Mouse (Mus musculus): ENCODE results near the gene Ppp1r1b.

Ppp1r1b gene

DNA sequence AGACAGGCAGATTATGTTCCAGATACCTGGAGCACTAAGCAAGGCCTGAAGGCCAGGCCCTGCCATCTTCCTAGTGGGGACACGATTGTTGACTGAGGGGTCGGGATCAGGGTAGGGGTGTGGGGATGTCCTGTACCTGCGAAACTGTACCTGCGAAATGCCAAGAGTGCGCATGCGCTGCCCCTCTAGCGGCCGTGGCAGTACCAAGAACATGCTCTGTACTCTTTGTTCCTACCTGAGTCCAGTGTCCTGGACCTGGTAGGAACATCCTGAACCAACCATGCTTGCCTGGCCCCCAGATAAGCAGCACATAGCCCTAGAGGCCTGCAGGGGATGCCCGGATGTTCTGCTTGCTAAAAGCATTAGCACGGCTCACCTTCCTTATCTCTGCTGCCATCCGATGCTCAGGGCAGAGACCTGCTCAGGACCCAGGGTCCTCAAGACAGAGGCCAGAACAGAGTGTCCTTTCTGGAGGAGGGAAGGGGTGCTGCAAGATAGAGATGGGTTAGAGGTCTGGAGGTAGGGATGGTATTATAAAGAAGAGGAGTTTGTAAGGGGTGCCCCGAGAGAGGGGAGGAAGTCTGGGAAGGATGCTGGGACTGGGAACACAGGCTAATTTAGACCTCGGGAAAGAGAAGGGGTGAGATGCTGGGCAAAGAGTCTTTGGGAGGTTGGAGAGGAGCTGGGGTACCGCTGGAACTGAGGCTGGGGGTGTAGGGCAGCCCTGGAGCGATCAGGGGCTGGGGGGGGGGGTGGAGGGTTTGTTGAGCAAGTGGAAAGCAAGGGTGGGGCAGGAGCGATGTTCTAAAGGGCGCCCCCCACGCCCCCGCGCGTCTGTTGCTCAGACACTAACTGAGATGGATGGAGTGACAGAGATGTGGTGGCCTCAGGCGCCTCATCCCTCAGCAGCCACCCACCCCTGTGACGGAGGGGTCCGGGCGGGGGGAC lies 37.7 kb downstream of the Ppp1r1b start, which contains the start of gene Pnmt:
TSS of gene Pnmt (plus strand) at position 813 of the 948 bp plus-strand sequence.
- no peak for TF ChIP-seq GATA4 (IDR thresholded peaks at IDR 0.05; ENCODE audit: insufficient replicate concordance, low read length)

DNA sequence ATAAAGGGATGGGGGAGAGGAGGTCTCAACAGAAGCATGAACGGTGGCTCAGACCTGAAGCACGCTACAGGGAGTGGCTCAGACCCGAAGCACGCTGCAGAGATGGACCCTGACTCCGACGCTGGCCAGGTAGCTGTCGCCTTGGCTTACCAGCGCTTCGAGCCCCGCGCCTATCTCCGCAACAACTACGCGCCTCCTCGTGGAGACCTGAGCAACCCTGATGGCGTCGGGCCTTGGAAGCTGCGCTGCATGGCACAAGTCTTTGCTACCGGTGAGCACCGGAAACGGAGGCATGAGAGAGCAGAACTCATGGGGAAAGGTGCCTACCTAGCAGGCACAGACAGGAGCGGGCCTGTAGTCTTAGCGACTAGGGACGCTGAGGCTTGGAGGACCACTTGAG lies 38.4 kb downstream of the Ppp1r1b start:
- TF ChIP-seq GATA4 (IDR thresholded peaks at IDR 0.05; ENCODE audit: insufficient replicate concordance, low read length): no peak

DNA sequence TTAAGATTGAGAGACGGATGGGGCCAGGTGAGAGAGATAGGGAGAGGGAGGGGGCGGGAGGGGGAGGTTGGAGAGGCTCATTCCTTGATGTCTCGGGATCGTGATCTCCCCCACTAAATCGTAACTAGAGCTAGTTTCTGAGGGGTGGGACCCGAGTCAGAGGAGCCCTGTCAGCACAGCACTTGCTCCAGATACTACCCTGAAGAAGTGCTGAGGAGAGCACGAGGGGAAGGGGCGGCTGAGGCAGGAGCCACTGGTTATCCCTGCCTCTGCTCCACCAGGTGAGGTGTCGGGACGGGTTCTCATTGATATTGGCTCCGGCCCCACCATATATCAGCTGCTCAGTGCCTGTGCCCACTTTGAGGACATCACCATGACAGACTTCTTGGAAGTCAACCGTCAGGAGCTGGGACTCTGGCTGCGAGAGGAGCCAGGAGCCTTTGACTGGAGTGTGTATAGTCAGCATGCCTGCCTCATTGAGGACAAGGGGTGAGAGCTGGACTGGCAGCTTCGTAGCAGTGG lies 38.9 kb downstream of the Ppp1r1b start:
- no peak for TF ChIP-seq GATA4 (IDR thresholded peaks at IDR 0.05; ENCODE audit: insufficient replicate concordance, low read length)

DNA sequence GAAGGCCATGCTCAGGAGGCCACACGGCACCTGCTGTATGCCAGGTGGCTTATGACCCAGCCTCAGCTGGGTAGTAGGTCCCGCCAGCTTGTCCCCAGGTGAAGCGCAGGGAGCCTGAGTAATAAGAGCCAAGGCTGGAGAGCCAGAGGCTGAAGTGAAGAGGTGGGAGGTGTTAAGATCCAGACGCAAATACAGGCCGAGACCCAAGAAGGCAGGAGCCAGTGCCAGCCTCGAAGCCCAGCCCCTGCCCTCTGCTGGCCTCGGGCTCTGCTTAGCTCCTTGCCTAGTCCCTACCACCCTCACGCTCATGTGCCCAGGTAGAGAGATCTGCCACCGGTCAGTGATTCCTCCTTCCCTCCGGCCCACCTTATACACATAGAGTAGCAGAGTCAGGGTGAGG lies 40.1 kb downstream of the Ppp1r1b start:
- no peak for TF ChIP-seq GATA4 (IDR thresholded peaks at IDR 0.05; ENCODE audit: insufficient replicate concordance, low read length)

DNA sequence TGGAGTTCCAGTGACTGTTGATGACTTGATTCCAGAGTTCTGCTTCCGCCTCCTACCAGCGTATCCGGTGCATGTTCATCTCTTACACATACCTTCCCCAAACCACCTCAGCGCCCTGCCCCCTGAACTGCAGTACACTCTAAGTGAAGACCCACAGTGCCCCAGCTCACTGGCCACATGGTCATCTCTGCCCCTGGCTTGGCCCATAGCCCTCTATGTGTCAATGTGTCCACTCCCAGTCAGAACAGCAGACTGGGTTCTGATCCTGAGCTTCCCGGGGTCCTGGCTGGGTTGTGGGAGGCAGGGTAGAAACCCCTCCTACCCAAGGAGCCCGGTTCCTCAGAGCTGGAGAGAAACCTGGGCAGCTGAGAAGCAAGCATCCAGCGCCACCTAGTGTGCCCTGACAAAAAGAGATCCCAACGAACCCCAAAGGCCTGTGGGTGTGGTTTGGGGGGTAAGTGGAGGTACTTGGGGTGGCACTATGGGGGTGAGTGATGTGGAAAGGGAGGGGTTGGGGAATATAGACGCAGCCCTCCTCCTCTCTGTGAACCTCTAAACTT lies 41.1 kb downstream of the Ppp1r1b start:
- TF ChIP-seq GATA4 (IDR thresholded peaks at IDR 0.05; ENCODE audit: insufficient replicate concordance, low read length): no peak

DNA sequence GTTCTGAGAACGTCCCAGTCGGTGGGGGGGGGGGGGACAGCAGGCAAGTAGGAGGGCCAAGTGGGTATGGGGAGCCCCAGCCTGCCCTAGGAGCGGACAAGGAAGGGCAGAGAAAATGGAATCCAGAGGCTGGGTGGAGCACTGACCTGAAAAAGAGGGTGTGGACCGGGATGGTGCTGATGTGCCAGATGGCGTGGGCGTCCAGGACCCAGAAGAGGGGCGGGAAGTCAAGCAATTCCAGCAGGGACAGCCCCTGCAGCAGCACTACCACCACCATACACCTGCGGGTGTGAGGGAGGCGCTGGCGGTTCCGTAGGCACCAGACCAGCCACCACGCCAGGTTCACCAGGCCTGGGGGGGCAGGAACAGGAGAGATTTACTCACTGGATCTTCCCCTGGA lies 41.9 kb downstream of the Ppp1r1b start:
- no peak for TF ChIP-seq GATA4 (IDR thresholded peaks at IDR 0.05; ENCODE audit: insufficient replicate concordance, low read length)

DNA sequence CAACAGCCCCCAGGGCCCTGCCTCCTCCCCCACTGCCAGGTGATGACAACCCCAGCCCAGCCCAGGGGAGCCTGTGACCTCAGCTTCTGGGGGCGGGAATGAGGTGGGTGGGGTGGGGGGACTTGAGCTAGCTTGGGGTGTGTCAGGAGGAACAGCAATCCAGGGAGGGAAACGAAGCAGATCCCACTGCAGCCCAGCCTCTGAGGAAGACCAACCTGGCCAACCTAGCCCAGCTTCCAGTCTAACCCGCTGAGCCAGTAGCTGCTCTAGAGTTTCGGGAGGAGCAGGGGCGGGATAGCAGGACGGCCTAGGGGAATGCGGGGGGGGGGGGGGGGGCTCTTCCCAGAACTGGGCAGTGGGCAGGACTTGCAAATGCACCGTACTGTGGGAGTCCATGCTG lies 43.8 kb downstream of the Ppp1r1b start:
- TF ChIP-seq GATA4 (IDR thresholded peaks at IDR 0.05; ENCODE audit: insufficient replicate concordance, low read length): no peak

DNA sequence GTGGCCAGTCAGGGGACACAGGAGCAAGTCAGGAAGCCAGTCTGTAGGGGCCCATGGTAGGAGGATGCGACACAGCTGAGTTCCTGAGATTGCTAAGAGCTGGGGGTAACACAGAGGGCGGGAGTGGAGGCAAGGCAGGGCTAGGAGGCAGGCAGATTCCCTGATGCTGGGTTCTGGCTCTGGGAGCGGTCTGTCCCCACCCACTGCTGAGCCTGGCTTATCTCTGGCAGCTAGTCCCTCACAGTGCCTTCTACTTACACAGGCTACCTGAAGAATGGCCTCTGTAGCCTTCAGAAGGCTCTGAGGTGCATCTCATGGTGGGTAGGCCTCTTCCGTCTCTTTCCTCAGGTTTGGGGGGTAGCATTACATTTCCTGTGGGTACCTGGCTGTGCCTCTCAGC lies 44.4 kb downstream of the Ppp1r1b start:
- no peak for TF ChIP-seq GATA4 (IDR thresholded peaks at IDR 0.05; ENCODE audit: insufficient replicate concordance, low read length)

DNA sequence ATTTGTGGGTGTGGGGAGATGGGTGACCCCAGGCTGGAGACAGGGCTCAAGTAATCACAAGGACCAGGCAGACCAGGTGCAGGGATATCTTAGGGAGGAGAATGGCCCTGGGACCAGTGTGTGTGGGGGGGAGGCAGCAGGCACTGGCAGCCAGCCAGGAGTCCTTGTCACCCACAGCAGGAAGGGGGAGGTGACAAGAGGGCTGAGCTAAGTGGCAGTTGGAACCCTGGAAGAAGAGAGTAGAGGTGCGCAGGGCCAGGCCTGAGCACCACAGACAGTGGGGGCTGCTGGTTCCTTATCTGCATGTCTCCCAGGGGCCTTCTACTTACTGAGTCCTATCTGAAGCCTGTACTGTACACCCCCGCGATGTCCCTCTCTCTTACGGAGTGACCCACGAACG lies 45.1 kb downstream of the Ppp1r1b start:
- no peak for TF ChIP-seq GATA4 (IDR thresholded peaks at IDR 0.05; ENCODE audit: insufficient replicate concordance, low read length)

DNA sequence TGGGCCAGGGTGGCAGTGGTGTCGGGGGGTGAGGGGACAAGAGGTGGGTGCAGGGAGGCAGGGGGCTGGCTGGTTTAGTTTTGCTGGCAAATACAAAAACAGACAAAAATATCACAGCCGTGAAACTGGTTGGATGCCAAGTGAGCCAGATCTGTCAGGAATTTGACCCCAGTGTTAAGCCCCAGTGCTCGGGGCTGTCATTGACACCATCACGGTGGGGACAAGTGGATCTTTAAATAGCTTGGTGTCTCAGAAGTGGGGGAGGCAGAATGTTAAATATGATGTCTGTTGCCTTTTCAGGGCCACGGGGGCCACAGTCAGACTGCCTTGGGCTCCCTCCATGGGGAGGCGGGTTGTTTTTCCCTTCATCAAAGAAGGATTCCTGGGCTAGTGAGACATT lies 46.1 kb downstream of the Ppp1r1b start:
- no peak for TF ChIP-seq GATA4 (IDR thresholded peaks at IDR 0.05; ENCODE audit: insufficient replicate concordance, low read length)

DNA sequence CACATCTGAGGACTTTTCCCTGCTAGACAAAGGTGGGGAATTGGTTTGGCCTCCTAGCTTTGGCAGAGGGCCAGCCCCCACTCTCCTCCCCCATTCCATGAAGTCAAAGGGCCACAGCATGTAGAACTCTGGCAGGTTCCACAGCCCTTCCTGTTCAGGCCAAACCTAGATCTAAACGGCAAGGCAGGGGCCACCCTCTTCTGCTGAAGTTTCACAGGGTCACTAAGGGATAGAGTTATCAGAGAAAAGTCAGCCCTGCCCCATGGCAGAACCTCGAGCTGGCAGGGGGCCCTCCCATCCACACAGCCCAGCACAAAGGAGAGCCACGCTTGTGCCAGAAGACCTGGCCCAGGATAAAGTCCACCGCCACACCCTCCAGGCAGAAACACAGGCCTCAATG lies 46.8 kb downstream of the Ppp1r1b start:
- no peak for TF ChIP-seq GATA4 (IDR thresholded peaks at IDR 0.05; ENCODE audit: insufficient replicate concordance, low read length)

DNA sequence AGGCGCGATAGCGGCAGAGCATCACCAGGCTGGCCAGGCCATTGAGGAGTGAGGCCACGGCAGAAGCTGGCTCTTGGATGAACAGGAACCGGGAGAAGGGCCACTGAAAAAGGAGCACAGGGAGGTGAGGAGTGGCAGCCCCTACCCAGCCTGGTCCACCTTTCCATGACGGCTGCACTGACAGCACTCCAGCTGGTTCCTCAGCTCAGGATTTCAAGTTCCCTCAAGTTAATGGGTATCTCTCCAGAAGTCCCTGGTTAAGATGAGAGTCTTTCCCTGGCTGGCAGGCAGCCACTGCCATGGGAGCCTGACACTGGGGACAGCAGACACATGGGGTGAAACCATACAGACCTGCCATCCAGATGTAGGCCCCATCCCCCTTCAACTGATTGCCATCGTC lies 49.7 kb downstream of the Ppp1r1b start:
- TF ChIP-seq GATA4 (IDR thresholded peaks at IDR 0.05; ENCODE audit: insufficient replicate concordance, low read length): no peak

DNA sequence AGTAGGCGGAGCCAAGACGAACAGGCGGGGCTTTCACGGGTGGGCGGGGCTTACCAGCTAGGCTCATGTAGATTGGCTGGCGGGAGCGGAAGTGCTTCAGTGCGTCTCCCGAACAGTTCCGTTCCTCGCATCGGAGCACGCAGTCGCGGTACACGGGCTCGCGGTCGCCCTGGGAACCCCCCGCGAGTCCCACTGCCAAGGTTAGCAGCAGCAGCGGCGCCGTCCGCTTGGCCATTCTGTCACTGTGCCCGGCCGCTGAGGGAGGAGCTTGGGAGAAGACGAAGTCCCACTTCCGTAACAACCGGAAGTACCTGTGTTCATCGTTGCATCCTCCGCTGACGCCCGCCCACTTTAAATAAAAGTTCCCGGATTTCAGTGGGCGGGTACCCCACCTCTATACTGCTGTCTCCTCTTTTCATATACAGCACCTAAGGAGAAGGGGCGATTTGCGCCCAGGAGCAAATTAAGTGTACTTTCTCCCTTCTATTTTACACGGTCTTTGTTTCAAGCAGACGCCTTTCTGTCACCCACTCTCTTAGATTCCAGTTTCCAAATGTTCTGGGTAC lies 52.0 kb downstream of the Ppp1r1b start, which contains the start of gene Pgap3:
TSS of gene Pgap3 (minus strand) at position 330 of the 566 bp plus-strand sequence.
- no peak for TF ChIP-seq GATA4 (IDR thresholded peaks at IDR 0.05; ENCODE audit: insufficient replicate concordance, low read length)

DNA sequence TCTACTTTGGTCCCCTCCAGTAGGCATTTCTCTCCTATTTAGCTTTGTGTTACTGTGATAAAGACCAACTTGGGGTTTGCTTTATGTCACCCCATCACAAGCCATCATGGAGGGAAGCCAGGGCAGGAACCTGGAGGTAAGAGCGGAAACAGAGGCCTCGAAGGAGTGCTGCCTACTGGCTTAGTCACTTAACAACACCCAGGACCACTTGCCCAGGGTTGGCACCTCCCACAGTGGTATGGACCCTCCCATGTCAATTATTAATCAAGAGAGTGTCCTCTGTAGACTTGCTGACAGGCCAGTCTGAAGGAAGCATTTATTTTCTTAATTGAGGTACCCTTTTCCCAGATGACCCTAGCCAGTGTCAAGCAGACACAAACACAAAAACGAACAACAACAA lies 52.6 kb downstream of the Ppp1r1b start:
- no peak for TF ChIP-seq GATA4 (IDR thresholded peaks at IDR 0.05; ENCODE audit: insufficient replicate concordance, low read length)

DNA sequence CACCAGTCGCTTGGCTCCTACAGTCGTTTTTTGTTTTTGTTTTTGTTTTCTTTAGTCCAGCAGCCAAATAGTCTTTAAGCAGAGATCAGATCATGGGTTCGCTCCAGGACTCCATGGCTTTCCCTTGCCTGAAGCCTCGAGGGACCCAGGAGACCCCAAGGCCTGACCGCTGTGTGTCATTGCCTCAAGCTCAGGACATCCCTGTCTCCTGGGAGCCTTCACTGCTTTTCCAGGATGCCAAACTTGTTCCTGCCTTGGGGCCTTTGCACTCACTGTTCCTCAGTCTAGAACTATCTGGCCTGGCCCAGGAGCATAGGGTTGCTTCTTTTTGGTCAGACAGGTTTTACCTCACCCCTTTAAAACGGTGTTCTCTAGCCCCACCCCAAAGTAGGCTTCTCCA lies 58.4 kb downstream of the Ppp1r1b start:
- no peak for TF ChIP-seq GATA4 (IDR thresholded peaks at IDR 0.05; ENCODE audit: insufficient replicate concordance, low read length)

All from liver, adult (tissue).